Mouse (Mus musculus) intestine, embryonic 16.5 days (tissue): ENCODE data around the gene Cdkal1. TPM values are rescaled to one million over a fixed set of nuclear protein-coding genes. Genes with fewer than 3 reads are reported as not detected.

Experiments used
- ATAC-seq: fragments of 200-750 bp; cut with Nextera tagmentation; 2 replicates; pipeline ENCODE4 v1.8.0; 2017; ENCODE audit warnings: moderate TSS enrichment, moderate library complexity
- H3K27ac ChIP-seq: fragments of 300-500 bp; sonication (generic); 2 replicates; pipeline ENCODE4 v1.5.1; 2014; ENCODE audit warnings: mild to moderate bottlenecking, low read length
- H3K27me3 ChIP-seq: fragments of 300-500 bp; sonication (generic); replicated peaks from 2 replicates; pipeline ENCODE4 v1.6.1; 2014; ENCODE audit warnings: low read length, control low read depth, mixed read lengths; ENCODE audit not compliant: control insufficient read depth, insufficient read depth
- H3K36me3 ChIP-seq: fragments of 300-500 bp; sonication (generic); 2 replicates; pipeline ENCODE4 v1.6.1; 2014; ENCODE audit warnings: low read length, control low read depth; ENCODE audit not compliant: control insufficient read depth, insufficient read depth
- H3K4me1 ChIP-seq: fragments of 300-500 bp; sonication (generic); 2 replicates; pipeline ENCODE4 v1.6.1; 2014; ENCODE audit warnings: low read length, control low read depth, mixed read lengths; ENCODE audit not compliant: control insufficient read depth, insufficient read depth
- H3K4me2 ChIP-seq: fragments of 300-500 bp; sonication (generic); 2 replicates; pipeline ENCODE4 v1.6.1; 2014; ENCODE audit warnings: low read depth, low read length, control low read depth
- H3K4me3 ChIP-seq: fragments of 300-500 bp; sonication (generic); 2 replicates; pipeline ENCODE4 v1.5.1; 2014; ENCODE audit warnings: mild to moderate bottlenecking, low read length
- H3K9ac ChIP-seq: fragments of 300-500 bp; sonication (generic); 2 replicates; pipeline ENCODE4 v1.6.1; 2014; ENCODE audit warnings: low read depth, low read length
- H3K9me3 ChIP-seq: fragments of 300-500 bp; sonication (generic); 2 replicates; pipeline ENCODE4 v1.6.1; 2016; ENCODE audit warnings: low read length, control low read depth; ENCODE audit not compliant: control insufficient read depth
- WGBS: fragments of 180-500 bp; shearing (Covaris S2); extraction: QIAGEN DNeasy Blood & Tissue Kit; methylation state at CpG from one replicate; pipeline ENCODE4 v1.1.7; 2014; 5-methylcytosine and 5-hydroxymethylcytosine counted together
- polyA plus RNA-seq: library from polyadenylated mRNA; unstranded; fragments of >200 nt; fragmentation: Nextera tagmentation; extraction: Ambion mirVana; gene quantifications from 2 replicates; pipeline ENCODE4 v1.2.1, GENCODE M21; 2015

Gene Cdkal1
- polyA plus RNA-seq, 1 experiment from 2014 or later = 25.0 TPM

DNA sequence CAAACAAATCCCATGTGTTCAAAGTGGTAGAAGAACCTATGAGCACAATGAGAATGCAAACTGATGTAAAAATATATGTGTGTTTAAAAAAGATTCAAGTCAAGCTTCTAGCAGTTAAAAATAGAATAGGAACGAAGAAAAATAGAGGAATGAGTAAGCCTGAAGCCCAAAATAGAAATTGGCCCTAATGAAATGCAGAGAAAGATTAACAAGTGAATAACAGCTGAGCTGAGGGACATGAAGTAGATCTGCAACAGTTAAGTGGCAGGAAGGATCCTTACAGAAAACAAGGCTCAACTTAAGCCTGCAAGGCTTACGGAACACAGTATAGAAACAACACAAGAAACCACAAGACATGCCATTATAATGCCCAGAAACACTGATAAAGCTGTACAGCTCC, 205.9 kb downstream of the Cdkal1 start:
- no peak overlapping the region for H3K27ac ChIP-seq
- H3K36me3 ChIP-seq = no peaks in the 10 kb centered on the region
- 69% methylated on average over 2 of the region's 2 CpGs for WGBS
- no peaks in the 10 kb centered on the region for H3K27me3 ChIP-seq
- peaks cover 4% of the 10 kb centered on the region; the same call in 1 of the 2 replicates for H3K4me1 ChIP-seq
- ATAC-seq = no peak
- H3K9ac ChIP-seq = no peak overlapping the region
- no peaks in the 10 kb centered on the region for H3K9me3 ChIP-seq
- no peak overlapping the region for H3K4me3 ChIP-seq
- H3K4me2 ChIP-seq = no peak overlapping the region

DNA sequence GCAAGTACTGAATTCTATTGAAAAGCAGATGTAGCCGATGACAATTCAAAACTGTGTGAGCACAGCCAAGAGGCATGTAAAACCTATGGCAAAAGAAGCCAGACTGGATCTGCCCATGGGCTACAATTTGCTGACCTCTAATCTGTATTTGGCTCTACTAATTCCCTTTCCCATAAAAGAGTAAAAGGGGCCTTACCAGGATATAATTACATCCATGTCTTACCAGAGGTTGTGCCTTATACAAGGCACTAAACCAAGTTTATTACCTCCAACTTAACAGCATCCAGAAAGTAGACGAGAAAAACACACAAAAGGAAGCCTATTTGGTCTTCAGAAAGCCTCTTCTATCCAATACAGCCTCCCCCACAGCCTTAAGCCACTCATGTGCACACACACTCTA, 213.2 kb downstream of the Cdkal1 start:
- Histone ChIP-seq H3K36me3 (no peaks in the 10 kb centered on the region), H3K4me1 (peaks cover 4% of the 10 kb centered on the region; the same call in 1 of the 2 replicates), H3K9me3 (no peaks in the 10 kb centered on the region), H3K4me2 (no peak overlapping the region), H3K27me3 (no peaks in the 10 kb centered on the region), H3K27ac (no peak overlapping the region; the same call in 1 of the 2 replicates), H3K4me3 (no peak overlapping the region), H3K9ac (no peak overlapping the region)
- no peak for ATAC-seq
- 64% methylated on average over 2 of the region's 2 CpGs for WGBS

DNA sequence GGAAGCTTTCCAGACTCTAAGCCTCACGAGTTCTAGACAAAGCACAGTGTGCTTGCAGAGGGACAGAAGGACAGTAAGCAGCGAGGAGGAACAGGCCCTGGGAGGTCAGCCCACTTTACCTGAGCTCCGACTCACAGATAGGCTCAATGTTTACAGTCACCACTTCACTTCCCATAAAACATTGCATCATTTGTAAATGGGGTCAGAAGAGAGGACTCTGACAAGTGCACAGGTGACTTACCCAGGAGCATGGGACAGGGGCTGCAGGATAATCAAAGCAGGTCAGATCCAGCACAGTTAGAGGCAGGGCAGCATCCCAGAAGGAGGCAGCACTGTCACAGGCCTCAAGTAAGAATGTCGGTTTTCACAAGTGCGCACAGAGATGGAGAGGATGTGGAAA, 214.3 kb downstream of the Cdkal1 start:
- no peaks in the 10 kb centered on the region for H3K9me3 ChIP-seq
- H3K4me2 ChIP-seq = no peak overlapping the region
- ATAC-seq = peak; percentile 23; the same call in 1 of the 2 replicates
- WGBS = 71% methylated on average over 5 of the region's 5 CpGs
- H3K27me3 ChIP-seq = no peaks in the 10 kb centered on the region
- H3K9ac ChIP-seq = no peak overlapping the region
- no peak overlapping the region for H3K27ac ChIP-seq
- no peaks in the 10 kb centered on the region for H3K36me3 ChIP-seq
- peaks cover 4% of the 10 kb centered on the region; the same call in 1 of the 2 replicates for H3K4me1 ChIP-seq
- no peak overlapping the region for H3K4me3 ChIP-seq

DNA sequence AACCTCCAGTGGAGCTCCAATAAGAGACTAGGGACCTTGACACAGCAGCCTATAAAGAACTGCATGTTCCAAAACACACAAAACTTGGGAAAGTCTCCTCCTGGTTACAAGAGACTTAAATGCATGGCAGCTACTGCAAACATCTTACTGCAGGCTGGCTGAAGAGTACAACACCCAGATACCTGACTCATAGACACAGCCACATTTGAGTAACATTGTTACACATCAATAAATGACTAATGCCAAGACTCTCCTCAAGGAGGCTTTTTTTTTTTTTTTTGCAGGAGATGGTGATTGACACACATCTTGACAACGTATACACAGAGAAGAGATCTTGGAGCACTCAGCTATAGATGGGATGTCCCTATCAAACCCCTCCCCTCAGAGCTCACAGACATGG, 215.3 kb downstream of the Cdkal1 start:
- no peak overlapping the region for H3K4me2 ChIP-seq
- H3K9ac ChIP-seq = no peak overlapping the region
- no peaks in the 10 kb centered on the region for H3K27me3 ChIP-seq
- peaks cover 4% of the 10 kb centered on the region; the same call in 1 of the 2 replicates for H3K4me1 ChIP-seq
- H3K9me3 ChIP-seq = no peaks in the 10 kb centered on the region
- no peak for ATAC-seq
- H3K4me3 ChIP-seq = no peak overlapping the region
- WGBS = 75% methylated on average over 1 of the region's 1 CpGs
- H3K27ac ChIP-seq = no peak overlapping the region
- H3K36me3 ChIP-seq = no peaks in the 10 kb centered on the region

DNA sequence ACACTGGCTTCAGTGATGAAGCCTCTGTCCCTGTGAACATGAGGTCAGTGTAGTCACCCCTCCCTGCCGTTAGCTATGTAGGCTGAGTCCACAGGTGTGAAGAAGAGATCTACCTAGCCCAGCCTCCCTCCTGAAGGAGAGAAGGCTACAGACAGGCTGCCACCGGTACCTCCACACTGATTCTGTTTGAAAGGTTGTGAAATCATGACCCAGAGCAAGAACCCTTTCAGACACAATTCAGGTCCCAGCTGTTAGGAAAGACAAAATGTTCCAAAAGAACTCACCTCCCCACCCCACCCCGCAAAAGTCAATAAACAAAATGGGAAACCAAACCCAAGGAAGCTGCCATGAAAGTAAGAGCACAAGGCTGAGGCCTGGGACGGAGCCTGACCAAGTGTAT, 217.2 kb downstream of the Cdkal1 start:
- peaks cover 4% of the 10 kb centered on the region; the same call in 1 of the 2 replicates for H3K4me1 ChIP-seq
- no peaks in the 10 kb centered on the region for H3K9me3 ChIP-seq
- no peak overlapping the region for H3K27ac ChIP-seq
- H3K4me3 ChIP-seq = no peak overlapping the region
- H3K36me3 ChIP-seq = no peaks in the 10 kb centered on the region
- no peak overlapping the region for H3K9ac ChIP-seq
- H3K27me3 ChIP-seq = no peaks in the 10 kb centered on the region
- 75% methylated on average over 4 of the region's 4 CpGs for WGBS
- H3K4me2 ChIP-seq = no peak overlapping the region
- ATAC-seq = no peak

DNA sequence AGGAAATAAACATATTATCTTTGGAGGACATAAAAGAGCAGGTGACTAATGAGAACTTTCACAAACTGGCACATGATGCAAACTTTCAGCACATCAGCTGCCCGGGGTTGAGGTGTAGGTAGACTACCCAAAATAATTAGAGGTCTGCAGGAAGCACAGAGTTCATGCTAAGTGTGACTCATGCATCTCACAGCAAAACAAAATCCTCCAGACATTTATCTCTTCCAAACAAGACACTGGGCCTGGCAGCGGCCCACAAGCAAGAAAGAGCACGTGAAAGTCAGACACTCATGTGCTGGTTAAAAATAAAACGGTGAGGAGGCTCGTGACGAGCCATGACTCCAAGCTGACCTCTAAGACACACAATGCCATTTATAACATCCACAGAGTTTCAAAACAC, 217.7 kb downstream of the Cdkal1 start:
- no peak for ATAC-seq
- H3K27ac ChIP-seq = no peak overlapping the region
- H3K4me1 ChIP-seq = peaks cover 4% of the 10 kb centered on the region; the same call in 1 of the 2 replicates
- WGBS = 43% methylated on average over 6 of the region's 6 CpGs
- H3K9me3 ChIP-seq = no peaks in the 10 kb centered on the region
- no peaks in the 10 kb centered on the region for H3K27me3 ChIP-seq
- no peaks in the 10 kb centered on the region for H3K36me3 ChIP-seq
- no peak overlapping the region for H3K4me2 ChIP-seq
- H3K9ac ChIP-seq = no peak overlapping the region
- no peak overlapping the region for H3K4me3 ChIP-seq

DNA sequence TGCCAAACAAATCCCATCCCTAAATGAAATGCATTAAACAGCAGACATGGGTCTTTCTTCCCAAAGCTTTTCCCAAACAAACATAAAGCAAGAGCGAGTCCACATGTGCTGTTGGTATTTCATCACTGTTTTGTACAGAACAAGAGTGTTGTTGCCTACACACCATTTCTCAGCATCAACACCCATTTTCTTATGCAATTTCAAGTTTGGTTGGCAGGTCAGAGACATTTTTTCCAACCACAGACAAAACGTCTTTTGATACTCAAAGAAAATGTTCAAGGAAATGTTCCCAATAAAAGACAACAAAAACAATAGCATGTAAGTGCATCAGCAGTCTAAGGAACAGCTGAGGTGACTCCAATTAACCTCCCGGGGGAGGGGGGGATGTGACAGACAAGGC, 219.9 kb downstream of the Cdkal1 start:
- H3K4me3 ChIP-seq = no peak overlapping the region
- no peak overlapping the region for H3K4me2 ChIP-seq
- H3K27ac ChIP-seq = no peak overlapping the region
- no peaks in the 10 kb centered on the region for H3K9me3 ChIP-seq
- 75% methylated on average over 3 of the region's 3 CpGs for WGBS
- no peaks in the 10 kb centered on the region for H3K27me3 ChIP-seq
- peaks cover 4% of the 10 kb centered on the region; the same call in 1 of the 2 replicates for H3K4me1 ChIP-seq
- H3K9ac ChIP-seq = no peak overlapping the region
- H3K36me3 ChIP-seq = no peaks in the 10 kb centered on the region
- ATAC-seq = no peak

DNA sequence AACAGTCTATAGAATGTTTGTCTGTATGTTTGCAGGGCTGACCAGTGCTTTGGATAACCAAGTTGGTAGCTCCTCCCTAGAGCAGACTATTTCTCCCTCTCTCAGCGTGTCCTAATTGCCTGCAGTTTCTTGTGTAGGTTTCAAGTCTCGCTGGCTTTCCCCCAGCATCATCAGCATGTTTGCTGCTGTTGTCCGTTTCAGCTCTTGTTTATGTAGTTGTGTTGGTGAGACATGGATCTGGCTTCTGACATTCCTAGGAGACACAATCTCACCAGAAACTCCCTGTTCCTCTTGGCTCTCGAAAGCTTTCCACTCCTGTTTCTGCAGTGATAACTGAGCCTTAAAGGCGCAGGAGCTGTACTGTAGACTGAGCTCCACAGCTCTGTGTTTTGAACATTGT, 224.1 kb downstream of the Cdkal1 start:
- Histone ChIP-seq H3K36me3 (no peaks in the 10 kb centered on the region), H3K4me1 (no peaks in the 10 kb centered on the region), H3K27me3 (no peaks in the 10 kb centered on the region), H3K4me2 (no peak overlapping the region), H3K27ac (no peak overlapping the region), H3K4me3 (no peak overlapping the region), H3K9ac (no peak overlapping the region), H3K9me3 (no peaks in the 10 kb centered on the region)
- no peak for ATAC-seq
- WGBS = 60% methylated on average over 5 of the region's 5 CpGs

DNA sequence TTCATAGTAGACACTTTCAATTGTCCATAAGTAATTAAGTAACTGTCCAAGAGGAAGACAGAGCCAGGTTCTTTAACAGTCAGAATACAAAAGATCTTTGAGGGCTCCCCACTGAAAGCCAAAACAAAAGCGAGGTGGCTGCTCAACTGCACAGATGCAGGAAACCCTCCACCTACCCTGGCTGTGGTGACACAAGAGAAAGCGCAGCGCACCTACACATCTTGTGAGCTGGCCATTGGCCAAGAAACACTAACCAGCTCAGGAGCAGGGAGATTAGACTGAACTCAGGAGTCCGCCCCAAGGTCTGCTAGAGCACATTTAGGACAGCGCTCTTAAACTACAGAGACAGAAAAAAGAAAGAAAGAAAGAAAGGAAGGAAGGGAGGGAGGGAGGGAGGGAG, 226.9 kb downstream of the Cdkal1 start:
- Histone ChIP-seq H3K4me3 (no peak overlapping the region), H3K27me3 (no peaks in the 10 kb centered on the region), H3K4me2 (peak overlapping the region; percentile 25; the same call in 1 of the 2 replicates), H3K9me3 (no peaks in the 10 kb centered on the region), H3K4me1 (no peaks in the 10 kb centered on the region), H3K36me3 (no peaks in the 10 kb centered on the region), H3K9ac (no peak overlapping the region), H3K27ac (no peak overlapping the region)
- WGBS = 51% methylated on average over 5 of the region's 5 CpGs
- peak; percentile 71 for ATAC-seq

DNA sequence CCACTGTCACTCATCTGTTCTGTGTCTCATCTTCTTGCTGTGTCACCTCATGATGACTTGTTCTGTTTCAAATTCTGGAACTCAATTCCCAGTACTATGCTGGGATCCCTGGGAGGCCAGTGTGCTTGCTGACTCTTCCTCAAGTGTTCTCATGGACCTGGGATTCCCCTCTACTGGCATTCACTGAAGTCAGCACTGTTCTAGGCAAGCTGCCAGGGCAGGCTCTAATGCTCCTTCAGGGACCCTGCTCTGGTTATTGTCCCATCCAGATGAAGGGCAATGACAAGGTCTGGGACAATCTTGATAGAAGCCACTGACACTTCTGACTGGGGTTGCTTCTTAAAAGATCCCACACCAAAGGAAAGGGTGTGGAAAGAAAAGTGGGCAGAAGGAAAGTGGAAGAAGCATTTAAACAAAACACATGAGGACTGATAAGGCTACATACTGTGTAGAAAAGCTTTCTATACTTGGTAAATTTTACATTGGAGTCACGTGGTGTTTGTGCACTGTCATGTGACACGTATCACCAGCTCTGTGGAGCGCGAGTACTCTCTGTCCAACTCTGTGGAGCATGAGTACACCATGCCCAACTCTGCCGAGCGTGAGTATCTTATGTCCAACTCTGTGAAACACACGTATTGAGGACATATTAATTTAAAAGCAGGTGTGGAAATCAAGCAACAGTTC, 227.9 kb downstream of the Cdkal1 start:
- 83% methylated on average over 7 of the region's 7 CpGs for WGBS

More for the DNA sequence above, 227.9 kb downstream of the Cdkal1 start:
- Histone ChIP-seq H3K4me3 (no peak overlapping the region), H3K36me3 (no peaks in the 10 kb centered on the region), H3K9ac (no peak overlapping the region), H3K27ac (peak overlapping the region; percentile 26; the same call in 1 of the 2 replicates), H3K4me2 (no peak overlapping the region), H3K27me3 (no peaks in the 10 kb centered on the region), H3K9me3 (no peaks in the 10 kb centered on the region), H3K4me1 (no peaks in the 10 kb centered on the region)
- ATAC-seq = peak; percentile 53; the same call in 1 of the 2 replicates
